In the genomic region with DNA sequence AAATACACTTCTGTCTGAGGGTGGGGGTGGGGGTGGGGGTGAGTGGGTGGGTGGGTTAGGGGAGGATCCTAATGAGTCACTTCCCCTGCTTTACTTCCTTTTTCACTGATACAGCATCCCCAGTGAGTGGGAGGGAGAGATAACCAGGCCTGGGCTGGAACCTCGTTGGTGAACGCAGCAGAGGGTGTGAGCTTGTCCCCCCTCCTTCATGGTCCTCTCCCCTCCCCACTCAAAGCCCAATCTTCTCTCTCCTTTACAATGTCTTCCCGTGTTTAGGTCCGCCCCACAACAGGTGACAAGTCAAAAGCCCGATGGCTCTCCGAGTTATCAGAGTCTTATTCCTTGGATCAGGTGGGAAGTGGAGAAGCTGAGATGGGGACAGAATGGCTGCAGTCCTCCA, we compare ENCODE assay signal across 12 mouse cellular contexts.
A peak's percentile ranks its signal among the peaks of the same experiment; 100 is the strongest.
DNase-seq lines count a peak whose midpoint lies in the region; ATAC-seq and TF ChIP-seq lines count a peak whose summit lies in the region.
"Had no signal": no experiment of that assay in that cellular context is flagged by ENCODE, and none has a peak within 500 bp of the region (broad histone marks: within the 10 kb centered on the region; RNA-seq: fewer than 3 reads in every experiment).

No protein-coding gene starts in this region.

- ATAC-seq in kidney, postnatal 0 days (replicated peaks; ENCODE audit: low FRiP score, low read depth), result peak; percentile 25; the same call in 1 of the 2 replicates
- peak; percentile 71 for ATAC-seq in liver, embryonic 16.5 days (ENCODE audit: low read depth)
- no peak for ATAC-seq in midbrain, embryonic 14.5 days (ENCODE audit: low FRiP score, low TSS enrichment)
- ATAC-seq: forebrain, embryonic 15.5 days had no signal

- no peak overlapping the region for H3K9ac ChIP-seq in kidney, postnatal 0 days (ENCODE audit: low read depth, low read length)
- peak overlapping the region; percentile 24; the same call in 1 of the 2 replicates for H3K9ac ChIP-seq in liver, embryonic 16.5 days (ENCODE audit: low read depth, low read length)
- H3K9ac ChIP-seq in midbrain, embryonic 14.5 days (replicated peaks; ENCODE audit: low read length), result no peak overlapping the region
- H3K9ac ChIP-seq: forebrain, embryonic 15.5 days had no signal

- H3K36me3 ChIP-seq in kidney, postnatal 0 days (ENCODE audit: insufficient read depth, low read length), result no peaks in the 10 kb centered on the region
- H3K36me3 ChIP-seq in kidney, adult 2 months (ENCODE audit: control insufficient read depth, insufficient read depth, low read length), result no peaks in the 10 kb centered on the region
- no peaks in the 10 kb centered on the region for H3K36me3 ChIP-seq in liver, embryonic 16.5 days (ENCODE audit: control insufficient read depth, insufficient read depth)
- H3K36me3 ChIP-seq in limb, embryonic 10.5 days, result no peaks in the 10 kb centered on the region
- H3K36me3 ChIP-seq in midbrain, embryonic 14.5 days (ENCODE audit: control insufficient read depth, insufficient read depth, low read length), result no peaks in the 10 kb centered on the region
- H3K36me3 ChIP-seq: forebrain, embryonic 15.5 days had no signal

- 48% methylated on average over 6 of the region's 6 CpGs for WGBS in kidney, postnatal 0 days
- 66% methylated on average over 6 of the region's 6 CpGs for WGBS in kidney, adult 2 months
- WGBS in bone marrow, adult 2 months, result 1% methylated on average over 6 of the region's 6 CpGs
- 6% methylated on average over 6 of the region's 6 CpGs for WGBS in liver, embryonic 16.5 days (ENCODE audit: insufficient replicate concordance)
- 78% methylated on average over 6 of the region's 6 CpGs for WGBS in limb, embryonic 10.5 days
- WGBS in midbrain, embryonic 14.5 days, result 84% methylated on average over 6 of the region's 6 CpGs

- no peak overlapping the region for H3K4me3 ChIP-seq in kidney, postnatal 0 days (replicated peaks; ENCODE audit: low read depth, low read length)
- no peak overlapping the region for H3K4me3 ChIP-seq in kidney, adult 2 months (ENCODE audit: insufficient read depth, low read depth, low read length)
- H3K4me3 ChIP-seq in bone marrow, adult 2 months (replicated peaks; ENCODE audit: control insufficient read depth, low read depth, low read length), result peak overlapping the region; percentile 42
- peak overlapping the region; percentile 51; the same call in 1 of the 2 replicates for H3K4me3 ChIP-seq in liver, embryonic 16.5 days (ENCODE audit: low read depth, low read length)
- no peak overlapping the region for H3K4me3 ChIP-seq in limb, embryonic 10.5 days
- H3K4me3 ChIP-seq in midbrain, embryonic 14.5 days (replicated peaks; ENCODE audit: low read depth, low read length), result no peak overlapping the region
- H3K4me3 ChIP-seq: forebrain, embryonic 15.5 days had no signal

- TF ChIP-seq CTCF in kidney, postnatal 0 days (IDR thresholded peaks at IDR 0.05; ENCODE audit: low read depth), result no peak
- no peak for TF ChIP-seq CTCF in kidney, adult 2 months (conservative IDR thresholded peaks at IDR 0.05; ENCODE audit: insufficient read depth, insufficient read length, low read depth, low read length)
- TF ChIP-seq CTCF in bone marrow, adult 2 months (IDR thresholded peaks at IDR 0.05; ENCODE audit: control insufficient read depth, insufficient read depth, low read length), result no peak

- no peak overlapping the region for H3K27ac ChIP-seq in kidney, postnatal 0 days
- no peak overlapping the region for H3K27ac ChIP-seq in kidney, adult 2 months (ENCODE audit: insufficient read depth, low read depth, low read length)
- peak overlapping the region; percentile 85 for H3K27ac ChIP-seq in bone marrow, adult 2 months (ENCODE audit: control insufficient read depth, insufficient read depth, low read depth, low read length, poor library complexity)
- H3K27ac ChIP-seq in liver, embryonic 16.5 days (ENCODE audit: low read length), result peak overlapping the region; percentile 82
- H3K27ac ChIP-seq in limb, embryonic 10.5 days, result no peak overlapping the region
- H3K27ac ChIP-seq in midbrain, embryonic 14.5 days (replicated peaks; ENCODE audit: low read depth, low read length), result no peak overlapping the region
- H3K27ac ChIP-seq: forebrain, embryonic 15.5 days had no signal

- H3K27me3 ChIP-seq in kidney, postnatal 0 days (ENCODE audit: insufficient read depth, low read length), result no peaks in the 10 kb centered on the region
- H3K27me3 ChIP-seq in kidney, adult 2 months (replicated peaks; ENCODE audit: control insufficient read depth, insufficient read depth, low read length), result no peaks in the 10 kb centered on the region
- H3K27me3 ChIP-seq in liver, embryonic 16.5 days (ENCODE audit: control insufficient read depth, insufficient read depth, low read depth, low read length), result no peaks in the 10 kb centered on the region
- no peaks in the 10 kb centered on the region for H3K27me3 ChIP-seq in limb, embryonic 10.5 days (ENCODE audit: low read depth, poor library complexity, severe bottlenecking)
- H3K27me3 ChIP-seq in midbrain, embryonic 14.5 days (ENCODE audit: control insufficient read depth, insufficient read depth, low read length), result no peaks in the 10 kb centered on the region
- H3K27me3 ChIP-seq: forebrain, embryonic 15.5 days had no signal

- H3K4me2 ChIP-seq in kidney, postnatal 0 days (ENCODE audit: low read length), result no peak overlapping the region
- peak overlapping the region; percentile 77 for H3K4me2 ChIP-seq in liver, embryonic 16.5 days (ENCODE audit: low read depth, low read length)
- no peak overlapping the region for H3K4me2 ChIP-seq in midbrain, embryonic 14.5 days (ENCODE audit: low read length)
- H3K4me2 ChIP-seq: forebrain, embryonic 15.5 days had no signal

- no peak for TF ChIP-seq POLR2A in kidney, adult 2 months (IDR thresholded peaks at IDR 0.05; ENCODE audit: low read depth, low read length)
- no peak for TF ChIP-seq POLR2A in bone marrow, adult 2 months (IDR thresholded peaks at IDR 0.05; ENCODE audit: borderline replicate concordance, control insufficient read depth, low read depth, low read length)

- no peak for DNase-seq in kidney, postnatal 0 days (ENCODE audit: low spot score)
- DNase-seq in kidney, adult 2 months, result no peak
- peak; percentile 13 to 51 for DNase-seq in thymus, adult 18-20 months
- DNase-seq in kidney, adult 8-10 months, result no peak
- no peak for DNase-seq in limb, embryonic 10.5 days (ENCODE audit: low spot score)
- no peak for DNase-seq in midbrain, embryonic 14.5 days
- DNase-seq: cerebellum, postnatal 14 days; kidney, adult 9 months; right cerebral cortex, postnatal 14 days had no signal

- no peaks in the 10 kb centered on the region for H3K4me1 ChIP-seq in kidney, postnatal 0 days (replicated peaks; ENCODE audit: insufficient read depth, low read length)
- no peaks in the 10 kb centered on the region for H3K4me1 ChIP-seq in kidney, adult 2 months (ENCODE audit: control insufficient read depth, insufficient read depth, low read length)
- peaks cover 17% of the 10 kb centered on the region for H3K4me1 ChIP-seq in bone marrow, adult 2 months (ENCODE audit: control insufficient read depth, insufficient read depth, low read length)
- H3K4me1 ChIP-seq in liver, embryonic 16.5 days (ENCODE audit: control insufficient read depth, low read depth, low read length), result peaks cover 50% of the 10 kb centered on the region
- peaks cover 41% of the 10 kb centered on the region for H3K4me1 ChIP-seq in limb, embryonic 10.5 days
- peaks cover 2% of the 10 kb centered on the region for H3K4me1 ChIP-seq in midbrain, embryonic 14.5 days (ENCODE audit: control insufficient read depth, insufficient read depth, low read length)

- no peaks in the 10 kb centered on the region for H3K9me3 ChIP-seq in kidney, postnatal 0 days (replicated peaks; ENCODE audit: low read length)
- H3K9me3 ChIP-seq in liver, embryonic 16.5 days (replicated peaks; ENCODE audit: control insufficient read depth, low read length), result no peaks in the 10 kb centered on the region
- H3K9me3 ChIP-seq in limb, embryonic 10.5 days (replicated peaks), result no peaks in the 10 kb centered on the region
- H3K9me3 ChIP-seq in midbrain, embryonic 14.5 days (ENCODE audit: control insufficient read depth, low read length), result no peaks in the 10 kb centered on the region
- H3K9me3 ChIP-seq: forebrain, embryonic 15.5 days had no signal

Comparison
In these comparisons a context has a peak if more than half of its experiments do, and no peak if none do; other contexts are left out.
1. DNase-seq: peak in thymus, adult 18-20 months (2 of 2); none in kidney, postnatal 0 days (single experiment), kidney, adult 2 months (single experiment), kidney, adult 8-10 months (0 of 2), limb, embryonic 10.5 days (single experiment) and midbrain, embryonic 14.5 days (single experiment).
2. H3K27ac ChIP-seq: peak in bone marrow, adult 2 months (single experiment) and liver, embryonic 16.5 days (single experiment); none in kidney, postnatal 0 days (single experiment), kidney, adult 2 months (single experiment), limb, embryonic 10.5 days (single experiment) and midbrain, embryonic 14.5 days (single experiment).
3. H3K4me3 ChIP-seq: peak in bone marrow, adult 2 months (single experiment) and liver, embryonic 16.5 days (single experiment); none in kidney, postnatal 0 days (single experiment), kidney, adult 2 months (single experiment), limb, embryonic 10.5 days (single experiment) and midbrain, embryonic 14.5 days (single experiment).